Mouse (Mus musculus): ENCODE measurements around the gene Zbtb22. TPM values are rescaled to one million over a fixed set of nuclear protein-coding genes. Genes with fewer than 3 reads are reported as not detected.
"Not testable (repeated sequence)": the region's sequence is repeated elsewhere in the genome, so short reads cannot be mapped to it uniquely, and the experiment has no call there.

Gene Zbtb22
- polyA plus RNA-seq, 1 experiment from 2014 or later: 18.1 TPM

GRCm38 (mm10) chr17:33893011-33893410 is 22.7 kb upstream of the Zbtb22 start:
- not testable (repeated sequence) for H3K4me2 ChIP-seq; H3K27me3 ChIP-seq; H3K4me3 ChIP-seq; H3K36me3 ChIP-seq (ENCODE audit: poor library complexity, severe bottlenecking); H3K27ac ChIP-seq; H3K9me3 ChIP-seq (replicated peaks); ATAC-seq; H3K9ac ChIP-seq
- 87% methylated on average over 4 of the region's 4 CpGs for WGBS
- H3K4me1 ChIP-seq: peaks cover 18% of the 10 kb centered on the region

DNA sequence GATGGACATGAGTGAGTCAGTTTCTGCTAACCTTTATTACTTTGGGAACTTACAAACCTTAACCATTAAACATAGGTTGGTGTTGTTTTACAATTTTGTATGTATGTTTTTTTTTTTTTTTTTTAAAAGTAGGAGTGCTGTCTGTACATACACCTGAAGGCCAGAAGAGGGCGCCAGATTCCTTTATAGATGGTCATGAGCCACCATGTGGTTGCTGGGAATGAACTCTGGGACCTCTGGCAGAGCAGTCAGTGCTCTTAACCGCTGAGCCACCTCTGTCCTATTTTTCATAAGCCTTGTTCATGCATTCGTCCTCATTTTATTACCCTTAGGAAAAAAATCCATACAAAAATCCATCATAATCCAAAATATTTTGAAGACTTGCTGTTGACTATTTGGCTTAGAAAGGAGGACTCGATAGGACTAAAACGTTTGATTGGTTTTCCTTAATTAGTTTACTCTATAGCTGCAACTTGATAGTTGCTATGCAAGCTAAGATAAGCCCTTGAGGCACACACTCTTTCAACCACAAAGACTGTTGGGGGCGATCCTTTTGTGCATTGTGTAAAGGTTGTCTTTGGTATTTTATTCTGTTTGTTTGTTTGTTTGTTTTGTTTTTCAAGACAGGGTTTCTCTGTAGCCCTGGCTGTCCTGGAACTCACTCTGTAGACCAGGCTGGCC is 18.4 kb upstream of the Zbtb22 start:
- no peaks in the 10 kb centered on the region for H3K27me3 ChIP-seq
- no peak for ATAC-seq
- 46% methylated on average over 6 of the region's 6 CpGs for WGBS
- no peak overlapping the region for H3K9ac ChIP-seq
- H3K9me3 ChIP-seq (replicated peaks): no peaks in the 10 kb centered on the region
- H3K4me3 ChIP-seq: no peak overlapping the region
- H3K36me3 ChIP-seq (ENCODE audit: poor library complexity, severe bottlenecking): no peaks in the 10 kb centered on the region
- no peak overlapping the region for H3K27ac ChIP-seq
- H3K4me2 ChIP-seq: no peak overlapping the region
- no peaks in the 10 kb centered on the region for H3K4me1 ChIP-seq

DNA sequence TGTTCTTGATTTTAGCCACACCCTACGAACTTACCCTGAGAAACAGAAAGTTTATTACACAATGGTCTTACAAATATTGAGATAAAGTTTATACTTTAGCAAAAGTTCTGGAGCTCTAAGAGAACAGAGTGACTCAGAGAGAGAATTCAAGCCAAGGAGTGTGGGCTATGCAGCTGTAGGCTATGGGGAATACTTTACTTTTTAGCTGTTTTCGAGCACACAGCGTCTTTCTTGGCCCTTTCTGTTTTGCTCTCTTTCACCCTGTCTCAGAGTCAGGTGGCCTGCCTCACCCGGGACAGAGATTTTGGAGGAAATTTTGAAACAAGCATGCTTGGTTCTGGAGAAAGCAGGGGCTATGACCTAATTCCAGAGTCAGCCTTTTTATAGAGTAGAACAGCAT is 17.5 kb upstream of the Zbtb22 start:
- not testable (repeated sequence) for H3K4me1 ChIP-seq; H3K4me3 ChIP-seq; H3K9ac ChIP-seq; H3K27ac ChIP-seq; ATAC-seq; H3K36me3 ChIP-seq (ENCODE audit: poor library complexity, severe bottlenecking); H3K9me3 ChIP-seq (replicated peaks); H3K27me3 ChIP-seq; H3K4me2 ChIP-seq
- WGBS: 86% methylated on average over 4 of the region's 4 CpGs

DNA sequence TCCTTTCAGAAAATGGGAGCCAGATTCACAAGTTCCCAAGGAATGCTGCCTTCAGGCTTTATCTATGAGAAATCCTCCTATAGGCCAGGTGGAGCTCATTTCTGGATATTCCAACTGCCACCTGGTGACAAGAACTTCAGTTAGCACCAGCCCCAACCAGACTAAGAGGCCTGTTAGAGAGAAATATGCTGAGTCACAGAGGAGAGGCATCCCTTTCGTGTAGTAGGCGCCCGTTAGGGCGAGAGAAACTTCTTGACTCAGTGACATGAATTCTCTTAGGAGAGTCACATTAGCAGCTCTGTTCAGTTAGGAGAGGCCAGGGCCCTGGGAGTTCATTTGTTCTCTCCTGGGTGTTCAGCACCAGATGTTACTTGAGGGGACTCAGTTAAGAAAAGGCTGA is 16.1 kb upstream of the Zbtb22 start:
- H3K36me3 ChIP-seq (ENCODE audit: poor library complexity, severe bottlenecking): no peaks in the 10 kb centered on the region
- no peaks in the 10 kb centered on the region for H3K4me1 ChIP-seq
- H3K4me3 ChIP-seq: no peak overlapping the region
- 75% methylated on average over 4 of the region's 4 CpGs for WGBS
- no peak overlapping the region for H3K27ac ChIP-seq
- no peaks in the 10 kb centered on the region for H3K9me3 ChIP-seq (replicated peaks)
- H3K4me2 ChIP-seq: no peak overlapping the region
- no peaks in the 10 kb centered on the region for H3K27me3 ChIP-seq
- ATAC-seq: no peak
- no peak overlapping the region for H3K9ac ChIP-seq

DNA sequence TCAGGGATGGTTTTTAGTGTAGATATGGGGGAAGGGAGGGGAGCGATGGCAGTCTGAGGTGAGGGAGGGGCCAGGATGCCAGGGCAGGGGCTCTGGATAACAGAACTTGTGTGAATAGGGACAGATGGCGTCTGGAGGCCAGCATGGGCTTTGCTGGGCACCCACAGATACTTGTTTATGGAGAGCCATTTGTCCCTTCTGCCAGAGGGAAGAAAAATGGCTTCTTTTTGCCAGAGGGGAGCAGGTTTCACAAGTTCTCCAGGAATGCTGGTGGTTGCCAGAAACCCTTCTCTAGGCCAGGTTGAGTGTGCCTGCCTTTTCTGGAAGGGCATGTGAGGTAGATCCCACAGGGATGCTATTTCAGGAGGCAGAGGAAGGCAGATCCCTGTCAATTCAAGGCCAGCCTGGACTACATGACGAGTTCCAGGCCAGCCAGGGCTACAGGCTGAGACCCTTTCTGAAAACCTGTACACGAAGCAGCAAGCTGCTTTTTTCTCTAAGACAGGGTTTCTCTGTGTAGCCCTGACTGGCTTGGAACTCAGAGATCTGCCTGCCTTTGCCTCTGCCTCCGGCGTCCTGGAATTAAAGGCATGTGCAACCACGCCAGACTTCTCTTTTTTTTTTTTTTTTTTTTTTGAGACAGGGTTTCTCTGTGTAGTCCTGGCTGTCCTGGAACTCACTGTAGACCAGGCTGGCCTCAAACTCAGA is 15.3 kb upstream of the Zbtb22 start:
- ATAC-seq: no peak
- H3K27ac ChIP-seq: no peak overlapping the region
- 75% methylated on average over 7 of the region's 7 CpGs for WGBS
- H3K9me3 ChIP-seq (replicated peaks): no peaks in the 10 kb centered on the region
- no peak overlapping the region for H3K4me3 ChIP-seq
- H3K36me3 ChIP-seq (ENCODE audit: poor library complexity, severe bottlenecking): no peaks in the 10 kb centered on the region
- H3K4me1 ChIP-seq: no peaks in the 10 kb centered on the region
- H3K27me3 ChIP-seq: no peaks in the 10 kb centered on the region
- H3K4me2 ChIP-seq: no peak overlapping the region
- H3K9ac ChIP-seq: no peak overlapping the region; the same call in 1 of the 2 replicates

DNA sequence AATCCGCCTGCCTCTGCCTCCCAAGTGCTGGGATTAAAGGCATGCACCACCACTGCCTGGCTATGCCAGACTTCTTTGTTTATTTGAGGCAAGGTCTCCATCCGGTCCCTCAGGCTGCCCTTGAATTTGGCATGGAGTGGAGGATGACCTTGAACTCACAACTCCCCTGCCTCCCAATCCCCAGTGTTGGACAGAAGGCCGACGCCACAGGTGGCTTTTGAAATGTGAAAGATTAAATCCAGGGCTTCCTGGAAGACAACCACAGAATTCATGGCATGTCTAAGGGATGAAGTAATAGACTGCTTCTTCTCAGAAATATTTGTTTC is 14.8 kb upstream of the Zbtb22 start:
- no peak overlapping the region for H3K4me2 ChIP-seq
- H3K36me3 ChIP-seq (ENCODE audit: poor library complexity, severe bottlenecking): no peaks in the 10 kb centered on the region
- H3K4me3 ChIP-seq: no peak overlapping the region
- ATAC-seq: no peak
- no peaks in the 10 kb centered on the region for H3K4me1 ChIP-seq
- 86% methylated on average over 4 of the region's 4 CpGs for WGBS
- no peaks in the 10 kb centered on the region for H3K9me3 ChIP-seq (replicated peaks)
- no peak overlapping the region for H3K27ac ChIP-seq
- H3K9ac ChIP-seq: no peak overlapping the region
- H3K27me3 ChIP-seq: no peaks in the 10 kb centered on the region

- no peaks in the 10 kb centered on the region for H3K4me1 ChIP-seq
- WGBS: 68% methylated on average over 4 of the region's 4 CpGs
- no peaks in the 10 kb centered on the region for H3K9me3 ChIP-seq (replicated peaks)
- no peak overlapping the region for H3K4me3 ChIP-seq
- H3K9ac ChIP-seq: no peak overlapping the region
- H3K36me3 ChIP-seq (ENCODE audit: poor library complexity, severe bottlenecking): no peaks in the 10 kb centered on the region
- H3K27ac ChIP-seq: no peak overlapping the region
- no peak for ATAC-seq
- no peak overlapping the region for H3K4me2 ChIP-seq
- H3K27me3 ChIP-seq: no peaks in the 10 kb centered on the region
Measured at GRCm38 (mm10) chr17:33901653-33902052, 14.1 kb upstream of the Zbtb22 start.

DNA sequence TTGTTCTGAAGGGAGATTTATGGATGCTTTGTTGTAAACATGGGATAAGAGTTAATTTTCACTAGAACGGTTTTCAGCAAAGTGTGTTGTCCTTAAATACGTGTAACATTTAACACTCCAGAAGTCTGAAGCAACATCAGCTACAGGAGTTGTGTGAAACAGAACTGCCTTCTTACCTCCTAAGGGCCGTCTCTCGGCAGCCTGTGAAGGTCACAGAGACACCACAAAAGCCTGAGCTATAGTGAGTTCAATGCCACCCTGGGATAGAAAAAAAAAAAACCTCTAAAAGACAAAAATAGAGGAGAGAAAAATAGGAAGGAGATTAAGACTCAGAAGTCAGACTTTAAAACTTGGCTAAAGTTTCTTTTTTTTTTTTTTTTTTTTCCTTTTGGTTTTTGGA is 13.6 kb upstream of the Zbtb22 start:
- Histone ChIP-seq H3K27ac (no peak overlapping the region), H3K27me3 (no peaks in the 10 kb centered on the region), H3K36me3 (ENCODE audit: poor library complexity, severe bottlenecking) (no peaks in the 10 kb centered on the region), H3K4me3 (no peak overlapping the region), H3K4me2 (no peak overlapping the region), H3K9me3 (replicated peaks) (no peaks in the 10 kb centered on the region), H3K9ac (no peak overlapping the region), H3K4me1 (no peaks in the 10 kb centered on the region)
- ATAC-seq: no peak
- WGBS: 73% methylated on average over 4 of the region's 4 CpGs

DNA sequence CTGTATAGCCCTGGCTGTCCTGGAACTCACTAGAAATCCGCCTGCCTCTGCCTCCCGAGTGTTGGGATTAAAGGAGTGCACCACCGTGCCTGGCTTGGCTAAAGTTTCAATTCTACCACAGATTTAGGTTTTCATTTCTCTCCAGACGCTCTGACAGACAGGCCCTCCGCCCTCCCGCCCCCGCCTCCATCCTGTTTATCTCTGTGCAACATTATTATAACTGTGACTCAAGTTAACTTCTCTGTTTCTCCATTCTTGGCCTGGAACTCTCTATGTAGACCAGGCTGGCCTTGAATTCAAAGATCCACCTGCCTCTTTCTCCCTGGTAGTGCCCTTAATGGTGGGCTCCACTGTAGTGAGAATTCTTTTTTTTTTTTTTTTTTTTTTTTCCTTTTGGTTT is 13.2 kb upstream of the Zbtb22 start:
- no peak overlapping the region for H3K9ac ChIP-seq
- no peak overlapping the region for H3K4me2 ChIP-seq
- no peaks in the 10 kb centered on the region for H3K36me3 ChIP-seq (ENCODE audit: poor library complexity, severe bottlenecking)
- no peak overlapping the region for H3K27ac ChIP-seq
- ATAC-seq: no peak
- peaks cover under 1% of the 10 kb centered on the region; the same call in 1 of the 2 replicates for H3K4me1 ChIP-seq
- no peak overlapping the region for H3K4me3 ChIP-seq
- 83% methylated on average over 7 of the region's 7 CpGs for WGBS
- H3K27me3 ChIP-seq: no peaks in the 10 kb centered on the region
- no peaks in the 10 kb centered on the region for H3K9me3 ChIP-seq (replicated peaks)

GRCm38 (mm10) chr17:33903911-33904651 is 11.6 kb upstream of the Zbtb22 start:
- peaks cover 11% of the 10 kb centered on the region for H3K4me1 ChIP-seq
- WGBS: 76% methylated on average over 6 of the region's 6 CpGs
- not testable (repeated sequence) for H3K9ac ChIP-seq; H3K9me3 ChIP-seq (replicated peaks); H3K27ac ChIP-seq; H3K4me2 ChIP-seq; H3K36me3 ChIP-seq (ENCODE audit: poor library complexity, severe bottlenecking); H3K4me3 ChIP-seq; ATAC-seq; H3K27me3 ChIP-seq

GRCm38 (mm10) chr17:33904835-33905234 is 10.9 kb upstream of the Zbtb22 start, which contains the start of gene Platr17:
TSS of gene Platr17 (plus strand) at chr17:33905135.
- not testable (repeated sequence) for H3K4me3 ChIP-seq; H3K27me3 ChIP-seq; H3K4me2 ChIP-seq; ATAC-seq; H3K36me3 ChIP-seq (ENCODE audit: poor library complexity, severe bottlenecking); H3K27ac ChIP-seq; H3K9ac ChIP-seq; H3K9me3 ChIP-seq (replicated peaks)
- peaks cover 11% of the 10 kb centered on the region for H3K4me1 ChIP-seq
- 23% methylated on average over 3 of the region's 4 CpGs for WGBS

- Histone ChIP-seq H3K4me1 (peaks cover 27% of the 10 kb centered on the region), H3K27me3 (no peaks in the 10 kb centered on the region), H3K4me3 (peak overlapping the region; percentile 88), H3K9ac (peak overlapping the region; percentile 80), H3K36me3 (ENCODE audit: poor library complexity, severe bottlenecking) (peaks cover 28% of the 10 kb centered on the region), H3K4me2 (peak overlapping the region; percentile 95), H3K27ac (peak overlapping the region; percentile 84), H3K9me3 (replicated peaks) (no peaks in the 10 kb centered on the region)
- ATAC-seq: no peak
- WGBS: under 1% methylated on average over 43 of the region's 44 CpGs
Measured at GRCm38 (mm10) chr17:33908331-33909076, 7.2 kb upstream of the Zbtb22 start.
